Mouse (Mus musculus) midbrain, embryonic 14.5 days (tissue): ENCODE results near the gene Asb4. TPM values are rescaled to one million over a fixed set of nuclear protein-coding genes. Genes with fewer than 3 reads are reported as not detected.

Source experiments
- ATAC-seq: fragments of 200-750 bp; cut with Nextera tagmentation; 2 replicates; pipeline ENCODE4 v1.8.0; 2017; ENCODE audit warnings: moderate number of reproducible peaks, moderate library complexity; ENCODE audit not compliant: low FRiP score, low TSS enrichment
- DNase-seq: peaks from one replicate; pipeline ENCODE4 v3.0.0-alpha.2; 2015
- H3K27ac ChIP-seq: fragments of 300-500 bp; sonication (generic); replicated peaks from 2 replicates; pipeline ENCODE4 v1.5.1; 2014; ENCODE audit warnings: mild to moderate bottlenecking, low read depth, low read length, moderate library complexity
- H3K27me3 ChIP-seq: fragments of 300-500 bp; sonication (generic); 2 replicates; pipeline ENCODE4 v1.6.1; 2014; ENCODE audit warnings: low read length, control low read depth, mixed read lengths; ENCODE audit not compliant: control insufficient read depth, insufficient read depth
- H3K36me3 ChIP-seq: fragments of 300-500 bp; sonication (generic); 2 replicates; pipeline ENCODE4 v1.6.1; 2014; ENCODE audit warnings: low read length, control low read depth; ENCODE audit not compliant: control insufficient read depth, insufficient read depth
- H3K4me1 ChIP-seq: fragments of 300-500 bp; sonication (generic); 2 replicates; pipeline ENCODE4 v1.6.1; 2014; ENCODE audit warnings: mild to moderate bottlenecking, antibody characterized with exemption, low read length, control low read depth; ENCODE audit not compliant: control insufficient read depth, insufficient read depth
- H3K4me2 ChIP-seq: fragments of 300-500 bp; sonication (generic); 2 replicates; pipeline ENCODE4 v1.6.1; 2014; ENCODE audit warnings: mild to moderate bottlenecking, low read length, moderate library complexity
- H3K4me3 ChIP-seq: fragments of 300-500 bp; sonication (generic); replicated peaks from 2 replicates; pipeline ENCODE4 v1.5.1; 2014; ENCODE audit warnings: low read depth, low read length
- H3K9ac ChIP-seq: fragments of 300-500 bp; sonication (generic); replicated peaks from 2 replicates; pipeline ENCODE4 v1.6.1; 2014; ENCODE audit warnings: mild to moderate bottlenecking, low read length, moderate library complexity
- H3K9me3 ChIP-seq: fragments of 300-500 bp; sonication (generic); 2 replicates; pipeline ENCODE4 v1.6.1; 2016; ENCODE audit warnings: low read length, control low read depth, mixed read lengths; ENCODE audit not compliant: control insufficient read depth
- WGBS: fragments of 180-500 bp; shearing (Covaris S2); extraction: QIAGEN DNeasy Blood & Tissue Kit; methylation state at CpG from one replicate; pipeline ENCODE4 v1.1.7; 2014; 5-methylcytosine and 5-hydroxymethylcytosine counted together
- polyA plus RNA-seq: library from polyadenylated mRNA; unstranded; fragments of >200 nt; fragmentation: Nextera tagmentation; extraction: Ambion mirVana; gene quantifications from 2 replicates; pipeline ENCODE4 v1.2.1, GENCODE M21; 2014

Gene Asb4
- polyA plus RNA-seq, 1 experiment from 2014 or later = 13.6 TPM

- 94% methylated on average over 2 of the region's 2 CpGs for WGBS
- Histone ChIP-seq H3K27me3 (no peaks in the 10 kb centered on the region), H3K9me3 (no peaks in the 10 kb centered on the region), H3K36me3 (no peaks in the 10 kb centered on the region), H3K4me3 (no peak overlapping the region), H3K9ac (no peak overlapping the region), H3K4me2 (no peak overlapping the region), H3K4me1 (no peaks in the 10 kb centered on the region), H3K27ac (no peak overlapping the region)
- no peak for DNase-seq
- ATAC-seq = no peak
Observed at GRCm38 (mm10) chr6:5481066-5481465, 97.9 kb downstream of the Asb4 start.

- H3K9ac ChIP-seq = no peak overlapping the region
- H3K4me2 ChIP-seq = no peak overlapping the region
- H3K4me1 ChIP-seq = no peaks in the 10 kb centered on the region
- DNase-seq (no peak), ATAC-seq (no peak)
- WGBS = 54% methylated on average over 3 of the region's 3 CpGs
- H3K4me3 ChIP-seq = no peak overlapping the region
- no peaks in the 10 kb centered on the region for H3K36me3 ChIP-seq
- no peaks in the 10 kb centered on the region for H3K9me3 ChIP-seq
- H3K27me3 ChIP-seq = no peaks in the 10 kb centered on the region
- no peak overlapping the region for H3K27ac ChIP-seq
Observed at GRCm38 (mm10) chr6:5482270-5482783, 99.1 kb downstream of the Asb4 start.

Other genes with a start within 250 kb of the Asb4 start
- gene Pon1, start 189.4 kb upstream of the Asb4 start, polyA plus RNA-seq = not detected in 2 replicates
- 2.6 and 3.7 TPM in 2 replicates for gene Pon3, start 127.1 kb upstream of the Asb4 start, polyA plus RNA-seq
- 16.9 and 19.4 TPM in 2 replicates for gene Pon2, start 84.9 kb upstream of the Asb4 start, polyA plus RNA-seq
- 0.59 and 1.6 TPM in 2 replicates for gene Pdk4, start 112.9 kb downstream of the Asb4 start, polyA plus RNA-seq